Mouse (Mus musculus): Measurements from ENCODE around the gene Ptch2. TPM values are rescaled to one million over a fixed set of nuclear protein-coding genes. Genes with fewer than 3 reads are reported as not detected.

The Ptch2 gene
- polyA plus RNA-seq, 1 experiment from 2014 or later = 6.4 TPM

DNA sequence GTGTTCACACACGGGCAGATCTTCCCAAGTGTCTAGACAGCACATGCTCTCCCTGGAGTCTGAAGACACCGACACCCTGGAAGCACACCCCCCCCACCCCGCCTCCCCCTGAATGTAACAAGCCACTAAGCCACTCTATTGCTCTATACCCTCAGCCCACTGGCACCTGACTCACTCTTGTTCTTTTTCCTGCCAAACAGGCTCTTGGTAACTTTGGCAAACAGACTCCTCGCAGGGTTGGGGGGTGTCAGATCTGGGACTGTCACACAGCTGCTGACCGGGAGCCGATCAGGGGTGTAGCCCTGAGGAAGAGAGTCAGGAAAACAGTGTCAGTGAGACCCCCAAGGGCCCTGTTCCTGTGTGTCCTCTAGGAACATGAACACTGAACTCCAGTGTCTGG is 35.3 kb downstream of the Ptch2 start:
- Histone ChIP-seq H3K9ac (replicated peaks; ENCODE audit: low read depth, low read length) (no peak overlapping the region), H3K27ac (ENCODE audit: low read depth, low read length) (no peak overlapping the region), H3K4me1 (ENCODE audit: control insufficient read depth, insufficient read depth, low read length) (peaks cover 14% of the 10 kb centered on the region), H3K36me3 (ENCODE audit: control insufficient read depth, insufficient read depth, low read length) (peaks cover 10% of the 10 kb centered on the region), H3K4me3 (ENCODE audit: low read depth, low read length) (no peak overlapping the region), H3K27me3 (ENCODE audit: control insufficient read depth, insufficient read depth, low read length) (no peaks in the 10 kb centered on the region), H3K4me2 (ENCODE audit: low read depth, low read length) (peak overlapping the region; percentile 68; the same call in 1 of the 2 replicates), H3K9me3 (ENCODE audit: control insufficient read depth, low read length) (no peaks in the 10 kb centered on the region)
- ATAC-seq (ENCODE audit: low read depth) = no peak
- 49% methylated on average over 6 of the region's 6 CpGs for WGBS

DNA sequence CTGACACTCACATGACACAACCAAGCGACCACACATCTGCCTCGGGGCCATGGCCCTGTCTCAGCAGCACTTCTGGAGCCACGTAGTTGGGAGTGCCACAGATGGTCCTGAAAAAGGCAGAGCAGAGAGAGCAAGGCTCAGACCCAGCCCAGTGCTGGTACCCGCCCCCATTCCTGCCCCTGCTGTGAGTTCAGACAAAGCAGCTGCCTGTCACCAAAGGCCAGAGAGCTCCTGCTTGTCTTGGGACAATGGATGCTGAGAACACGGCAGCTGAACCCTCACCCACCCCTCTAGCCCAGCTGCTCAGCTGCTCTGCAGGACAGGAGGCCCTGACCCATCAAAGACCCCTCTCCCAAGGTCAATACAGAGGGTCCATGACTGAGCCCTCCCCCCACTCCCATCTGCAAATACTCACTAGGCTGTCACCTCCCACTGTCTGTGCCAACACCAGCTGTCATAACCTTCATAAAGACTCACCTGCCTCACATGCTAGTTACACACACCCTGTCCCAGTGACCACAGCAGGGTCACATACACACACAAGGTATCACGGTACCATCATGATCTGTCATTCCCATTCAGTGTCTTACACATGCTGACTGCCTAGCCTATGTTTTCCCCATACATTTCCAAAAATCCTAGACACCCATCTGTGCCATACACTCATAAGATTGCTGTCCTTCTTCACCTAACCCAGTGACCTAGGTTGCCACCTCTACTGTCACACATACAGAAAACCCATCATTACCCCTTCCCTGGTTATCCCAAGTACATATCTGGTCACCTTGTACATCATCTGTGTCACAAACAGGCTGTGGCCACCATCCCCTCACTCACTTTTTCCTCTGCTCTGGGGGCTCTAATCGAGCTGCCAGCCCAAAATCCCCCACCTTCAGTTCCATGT is 36.3 kb downstream of the Ptch2 start:
- ATAC-seq (ENCODE audit: low read depth) = no peak
- Histone ChIP-seq H3K27ac (ENCODE audit: low read depth, low read length) (0 out of 2 replicates have a peak overlapping the region, but pooled peaks have one; percentile 2), H3K27me3 (ENCODE audit: control insufficient read depth, insufficient read depth, low read length) (no peaks in the 10 kb centered on the region), H3K9ac (replicated peaks; ENCODE audit: low read depth, low read length) (peak overlapping the region; percentile 83), H3K4me2 (ENCODE audit: low read depth, low read length) (peak overlapping the region; percentile 68), H3K4me1 (ENCODE audit: control insufficient read depth, insufficient read depth, low read length) (peaks cover 14% of the 10 kb centered on the region), H3K9me3 (ENCODE audit: control insufficient read depth, low read length) (no peaks in the 10 kb centered on the region), H3K4me3 (ENCODE audit: low read depth, low read length) (peak overlapping the region; percentile 81), H3K36me3 (ENCODE audit: control insufficient read depth, insufficient read depth, low read length) (peaks cover 10% of the 10 kb centered on the region)
- 8% methylated on average over 7 of the region's 7 CpGs for WGBS

DNA sequence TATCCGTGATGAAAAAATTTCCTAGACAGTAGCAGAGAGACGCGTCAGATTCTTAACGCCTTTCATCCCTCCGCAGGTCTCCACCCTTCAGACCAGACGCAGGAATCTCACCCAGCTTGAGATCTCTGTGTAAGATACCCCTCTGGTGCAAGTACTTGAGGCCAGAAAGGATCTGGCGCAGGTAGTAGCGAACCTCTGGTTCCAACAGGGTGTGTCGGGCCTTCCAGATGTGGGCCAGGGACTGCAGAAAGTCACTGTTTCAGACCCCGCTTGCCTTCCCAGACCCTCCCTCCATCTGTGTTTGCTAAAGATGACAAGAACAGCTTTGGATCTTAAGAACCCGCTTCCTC is 36.9 kb downstream of the Ptch2 start:
- peak overlapping the region; percentile 68 for H3K4me2 ChIP-seq (ENCODE audit: low read depth, low read length)
- no peak for ATAC-seq (ENCODE audit: low read depth)
- 0 out of 2 replicates have a peak overlapping the region, but pooled peaks have one; percentile 23 for H3K27ac ChIP-seq (ENCODE audit: low read depth, low read length)
- WGBS = 7% methylated on average over 11 of the region's 11 CpGs
- peaks cover 14% of the 10 kb centered on the region for H3K4me1 ChIP-seq (ENCODE audit: control insufficient read depth, insufficient read depth, low read length)
- H3K4me3 ChIP-seq (ENCODE audit: low read depth, low read length) = peak overlapping the region; percentile 81
- H3K36me3 ChIP-seq (ENCODE audit: control insufficient read depth, insufficient read depth, low read length) = peaks cover 10% of the 10 kb centered on the region
- no peaks in the 10 kb centered on the region for H3K9me3 ChIP-seq (ENCODE audit: control insufficient read depth, low read length)
- H3K9ac ChIP-seq (replicated peaks; ENCODE audit: low read depth, low read length) = peak overlapping the region; percentile 83
- no peaks in the 10 kb centered on the region for H3K27me3 ChIP-seq (ENCODE audit: control insufficient read depth, insufficient read depth, low read length)

DNA sequence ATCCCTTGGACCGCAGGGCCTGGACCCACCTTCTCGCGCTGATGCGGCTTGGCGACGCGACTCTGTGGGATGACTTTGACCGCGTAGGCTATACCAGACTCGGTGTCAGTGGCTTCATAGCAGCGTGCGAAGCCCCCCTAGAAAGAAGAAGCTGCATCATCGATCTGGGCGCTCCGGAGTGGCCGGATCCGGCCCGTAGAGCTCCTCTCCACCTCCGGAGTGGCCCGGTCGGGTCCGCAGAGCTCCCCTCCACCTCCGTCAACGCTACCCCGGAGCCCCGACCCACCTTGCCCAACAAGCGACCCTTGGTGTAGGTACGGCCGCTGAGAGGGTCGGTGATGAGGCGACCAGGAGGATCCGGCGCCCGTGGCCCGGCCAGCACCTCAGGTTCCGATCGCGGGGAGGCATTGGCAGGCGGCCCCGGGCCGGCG is 37.5 kb downstream of the Ptch2 start:
- ATAC-seq (ENCODE audit: low read depth) = peak; percentile 54
- H3K4me3 ChIP-seq (ENCODE audit: low read depth, low read length) = peak overlapping the region; percentile 81
- H3K4me2 ChIP-seq (ENCODE audit: low read depth, low read length) = peak overlapping the region; percentile 68
- peak overlapping the region; percentile 80 for H3K27ac ChIP-seq (ENCODE audit: low read depth, low read length)
- H3K9me3 ChIP-seq (ENCODE audit: control insufficient read depth, low read length) = no peaks in the 10 kb centered on the region
- H3K36me3 ChIP-seq (ENCODE audit: control insufficient read depth, insufficient read depth, low read length) = peaks cover 6% of the 10 kb centered on the region
- WGBS = under 1% methylated on average over 42 of the region's 42 CpGs
- H3K27me3 ChIP-seq (ENCODE audit: control insufficient read depth, insufficient read depth, low read length) = no peaks in the 10 kb centered on the region
- H3K9ac ChIP-seq (replicated peaks; ENCODE audit: low read depth, low read length) = peak overlapping the region; percentile 83
- peaks cover 14% of the 10 kb centered on the region for H3K4me1 ChIP-seq (ENCODE audit: control insufficient read depth, insufficient read depth, low read length)

DNA sequence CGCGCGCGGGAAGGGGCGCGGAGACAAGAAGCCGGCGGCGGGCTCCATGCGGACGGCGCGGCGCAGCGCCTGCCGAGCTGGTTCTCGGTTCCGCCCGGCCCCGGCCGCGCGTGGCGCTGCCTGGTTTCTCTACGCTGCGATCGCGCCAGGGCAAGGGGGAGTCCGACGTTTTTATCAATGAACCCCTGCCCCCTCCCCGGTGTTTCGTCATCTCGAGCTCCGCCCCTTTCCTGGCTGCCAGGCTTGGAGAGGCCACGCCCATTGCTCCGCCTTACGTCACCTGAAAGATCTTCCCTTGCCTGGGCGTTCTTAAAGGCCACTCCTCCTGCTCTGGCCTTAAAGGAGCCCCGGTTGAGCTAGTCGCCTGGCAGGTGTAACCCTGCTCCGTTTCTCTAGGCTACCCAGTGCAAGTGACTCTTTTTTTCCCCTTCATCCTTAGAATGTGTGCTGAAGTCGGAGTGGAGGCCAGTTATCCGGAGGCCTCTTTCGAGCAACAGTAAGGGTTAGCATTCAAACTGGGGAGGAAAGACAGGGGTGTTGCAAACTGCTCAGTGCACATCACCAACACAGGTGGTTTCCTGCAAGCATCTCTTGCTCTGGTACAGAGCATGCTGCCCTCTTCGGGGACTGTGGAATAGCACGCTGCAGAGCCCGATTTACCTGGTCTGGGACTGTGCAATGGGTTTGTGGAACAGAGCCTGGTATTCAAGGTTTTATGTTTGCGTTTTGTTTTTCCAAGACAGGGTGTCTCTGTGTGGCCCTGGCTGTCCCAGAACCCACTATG is 38.1 kb downstream of the Ptch2 start, which contains the start of gene Plk3:
Gene Plk3 (minus strand): TSS at position 147 of the 784 bp plus-strand sequence.
- peak; percentile 93 for ATAC-seq (ENCODE audit: low read depth)
- Histone ChIP-seq H3K4me1 (ENCODE audit: control insufficient read depth, insufficient read depth, low read length) (peaks cover 14% of the 10 kb centered on the region), H3K27me3 (ENCODE audit: control insufficient read depth, insufficient read depth, low read length) (no peaks in the 10 kb centered on the region), H3K9ac (replicated peaks; ENCODE audit: low read depth, low read length) (peak within 1 kb of the TSS; percentile 83), H3K4me3 (ENCODE audit: low read depth, low read length) (peak within 1 kb of the TSS; percentile 81), H3K4me2 (ENCODE audit: low read depth, low read length) (peak within 1 kb of the TSS; percentile 68), H3K36me3 (ENCODE audit: control insufficient read depth, insufficient read depth, low read length) (0 out of 2 replicates have a peak, but pooled peaks cover 2% of the 10 kb centered on the region), H3K27ac (ENCODE audit: low read depth, low read length) (peak within 1 kb of the TSS; percentile 80), H3K9me3 (ENCODE audit: control insufficient read depth, low read length) (no peaks in the 10 kb centered on the region)
- 1% methylated on average over 42 of the region's 48 CpGs for WGBS

DNA sequence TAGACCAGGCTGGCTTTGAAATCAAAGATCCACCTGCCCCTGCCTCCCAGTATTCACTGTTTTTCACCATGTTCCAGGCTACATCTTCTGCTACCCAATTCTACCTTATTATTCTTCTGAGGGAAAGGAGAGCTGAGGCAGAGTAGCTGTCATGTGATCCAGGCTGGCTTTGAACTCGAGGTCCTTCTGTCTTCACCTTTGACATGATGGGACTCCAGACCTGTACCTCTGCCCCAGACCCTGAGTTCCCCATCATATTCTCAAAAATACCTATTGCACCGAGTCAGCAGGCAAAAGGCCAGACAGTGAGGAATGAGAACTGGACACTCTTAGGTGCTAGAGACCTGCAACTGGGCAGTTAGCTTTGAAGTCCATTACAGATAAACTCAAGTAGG is 38.7 kb downstream of the Ptch2 start:
- Histone ChIP-seq H3K9ac (replicated peaks; ENCODE audit: low read depth, low read length) (no peak overlapping the region), H3K27me3 (ENCODE audit: control insufficient read depth, insufficient read depth, low read length) (no peaks in the 10 kb centered on the region), H3K9me3 (ENCODE audit: control insufficient read depth, low read length) (no peaks in the 10 kb centered on the region), H3K4me2 (ENCODE audit: low read depth, low read length) (peak overlapping the region; percentile 68; the same call in 1 of the 2 replicates), H3K4me1 (ENCODE audit: control insufficient read depth, insufficient read depth, low read length) (peaks cover 14% of the 10 kb centered on the region), H3K27ac (ENCODE audit: low read depth, low read length) (no peak overlapping the region), H3K4me3 (ENCODE audit: low read depth, low read length) (no peak overlapping the region), H3K36me3 (ENCODE audit: control insufficient read depth, insufficient read depth, low read length) (no peaks in the 10 kb centered on the region)
- WGBS = 35% methylated on average over 2 of the region's 2 CpGs
- ATAC-seq (ENCODE audit: low read depth) = no peak

DNA sequence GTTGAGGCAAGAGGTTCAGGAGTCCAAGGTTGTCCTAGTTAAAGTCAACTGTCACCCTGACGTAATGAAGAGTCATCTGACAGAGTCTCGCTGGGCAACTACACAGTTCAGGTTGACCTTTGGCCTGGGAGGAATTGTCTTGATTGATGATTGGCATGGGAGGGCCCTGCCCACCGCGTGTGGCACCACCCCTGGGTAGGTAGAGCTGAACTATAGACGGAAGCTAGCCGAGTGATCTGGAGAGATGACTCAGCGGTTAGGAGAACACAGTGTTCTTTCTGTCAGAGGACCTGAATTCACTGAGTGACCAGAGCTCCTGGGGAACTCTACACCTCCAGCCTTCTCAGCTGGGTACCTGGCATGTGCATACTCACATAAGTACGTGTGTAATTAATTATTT is 40.2 kb downstream of the Ptch2 start:
- Histone ChIP-seq H3K36me3 (ENCODE audit: control insufficient read depth, insufficient read depth, low read length) (no peaks in the 10 kb centered on the region), H3K4me3 (ENCODE audit: low read depth, low read length) (no peak overlapping the region), H3K27me3 (ENCODE audit: control insufficient read depth, insufficient read depth, low read length) (no peaks in the 10 kb centered on the region), H3K9me3 (ENCODE audit: control insufficient read depth, low read length) (no peaks in the 10 kb centered on the region), H3K9ac (replicated peaks; ENCODE audit: low read depth, low read length) (no peak overlapping the region), H3K4me1 (ENCODE audit: control insufficient read depth, insufficient read depth, low read length) (peaks cover 14% of the 10 kb centered on the region), H3K4me2 (ENCODE audit: low read depth, low read length) (no peak overlapping the region), H3K27ac (ENCODE audit: low read depth, low read length) (no peak overlapping the region)
- WGBS = 39% methylated on average over 8 of the region's 8 CpGs
- ATAC-seq (ENCODE audit: low read depth) = no peak

DNA sequence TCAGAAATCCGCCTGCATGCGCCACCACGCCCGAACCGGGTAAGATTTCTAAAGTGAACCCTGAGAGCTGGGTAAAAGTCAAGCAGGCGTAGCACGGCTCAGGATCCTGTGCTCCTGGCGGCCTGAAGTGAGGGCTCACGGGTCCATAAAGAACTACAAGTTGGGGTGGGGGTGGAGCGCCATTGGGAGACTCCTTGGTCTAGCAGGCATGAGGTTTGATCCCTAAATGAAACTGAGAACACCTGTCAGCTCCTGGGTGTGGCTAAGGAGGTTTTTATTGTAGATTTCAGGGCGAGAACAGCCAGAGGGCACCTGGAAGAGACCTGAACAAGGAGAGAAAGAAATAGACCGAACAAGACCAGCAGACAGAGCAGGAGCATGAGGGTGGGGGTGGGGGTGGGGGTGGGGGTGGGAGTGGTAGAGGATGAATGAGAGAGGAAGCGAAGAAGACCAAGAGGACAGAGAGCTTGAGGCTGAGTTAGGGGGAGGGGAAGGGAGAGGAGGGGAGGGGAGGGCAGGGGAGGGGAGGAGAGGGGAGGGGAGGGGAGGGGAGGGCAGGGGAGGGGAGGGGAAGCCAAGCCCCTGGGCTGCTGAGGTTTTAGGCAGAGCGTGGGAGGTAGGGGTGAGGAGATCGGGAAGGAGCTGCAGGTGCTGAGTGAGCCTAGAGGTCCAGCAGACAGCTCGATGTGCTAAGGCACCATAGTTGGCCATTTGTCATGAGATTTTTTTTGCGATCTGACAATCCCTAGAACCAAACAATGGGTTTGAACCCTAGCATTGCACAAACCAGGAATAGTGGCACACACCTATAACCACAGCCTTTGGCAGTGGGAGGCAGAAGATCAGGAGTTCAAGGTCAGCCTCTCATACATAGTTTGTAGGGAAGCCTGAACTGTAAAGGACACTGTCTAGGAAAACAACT is 42.7 kb downstream of the Ptch2 start:
- Histone ChIP-seq H3K4me2 (ENCODE audit: low read depth, low read length) (no peak overlapping the region), H3K4me1 (ENCODE audit: control insufficient read depth, insufficient read depth, low read length) (no peaks in the 10 kb centered on the region), H3K4me3 (ENCODE audit: low read depth, low read length) (no peak overlapping the region), H3K27ac (ENCODE audit: low read depth, low read length) (no peak overlapping the region), H3K9me3 (ENCODE audit: control insufficient read depth, low read length) (no peaks in the 10 kb centered on the region), H3K9ac (replicated peaks; ENCODE audit: low read depth, low read length) (no peak overlapping the region), H3K36me3 (ENCODE audit: control insufficient read depth, insufficient read depth, low read length) (no peaks in the 10 kb centered on the region), H3K27me3 (ENCODE audit: control insufficient read depth, insufficient read depth, low read length) (no peaks in the 10 kb centered on the region)
- ATAC-seq (ENCODE audit: low read depth) = no peak
- WGBS = 73% methylated on average over 16 of the region's 17 CpGs
